Mouse (Mus musculus): ENCODE measurements at regions not wholly inside any gene's neighbourhood (a gene's known extent, or its start where the extent isn't known, plus 50 kb on each side); places are given as distances from the start of the nearest gene placed in this dataset.

DNA sequence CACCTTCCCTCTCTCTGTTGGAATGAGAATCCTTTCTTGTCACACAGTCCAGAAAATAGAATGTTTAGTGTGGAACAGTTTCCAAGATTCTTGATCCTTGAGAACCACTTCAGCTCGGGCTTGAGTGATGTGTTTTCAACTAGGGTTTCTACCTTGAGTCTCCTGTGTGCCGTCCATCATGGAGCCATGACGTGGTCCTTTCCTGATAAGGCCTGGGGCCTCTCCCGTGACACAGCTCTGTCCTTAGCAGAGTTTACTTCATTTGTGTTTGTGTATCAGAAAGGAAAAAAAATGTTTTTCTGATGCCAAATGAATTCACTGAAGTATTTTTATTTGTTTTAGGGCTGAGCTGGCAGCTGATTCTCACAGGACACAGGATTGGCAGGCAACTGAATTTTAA, 148.6 kb downstream of the Mettl11b start:
- Histone ChIP-seq H3K9ac (ENCODE audit: insufficient read depth, low read depth) (no peak overlapping the region), H3K27ac (ENCODE audit: insufficient read depth, low read depth) (no peak overlapping the region), H3K4me3 (replicated peaks in 1 of 3; ENCODE audit: low read depth in 2 of 3, low read length in 2 of 3, poor library complexity in 1 of 3) (no peak overlapping the region), H3K4me1 (ENCODE audit: control insufficient read depth in 1 of 2, insufficient read depth in 2 of 2) (no peaks in the 10 kb centered on the region), H3K9me3 (replicated peaks; ENCODE audit: low read length) (no peaks in the 10 kb centered on the region), H3K4me2 (ENCODE audit: insufficient read depth, low read depth, poor library complexity, severe bottlenecking) (no peak overlapping the region), H3K36me3 (replicated peaks in 1 of 2; ENCODE audit: control insufficient read depth in 1 of 2, insufficient read depth in 1 of 2, low read length in 1 of 2) (no peaks in the 10 kb centered on the region), H3K79me2 (replicated peaks; ENCODE audit: control insufficient read depth, extremely low read depth, insufficient read depth, poor library complexity, severe bottlenecking) (no peaks in the 10 kb centered on the region), H3K27me3 (replicated peaks) (no peaks in the 10 kb centered on the region)
- in situ Hi-C loops (cut with MboI; ENCODE audit: low pct_ligation_motif_present, low pct_unique_long_range_greater_than_20kb, low sequenced_read_pairs): no loop called here
- dilution Hi-C loops (cut with MboI; ENCODE audit: extremely low pct_ligation_motif_present, extremely low pct_unique_long_range_greater_than_20kb, low sequenced_read_pairs): no loop called here
- no peak for DNase-seq (ENCODE audit: extremely low read depth)
- TF ChIP-seq MEF2A (IDR thresholded peaks at IDR 0.05; ENCODE audit: borderline replicate concordance, low read depth, low read length): no peak
- no peak for TF ChIP-seq NRF1 (IDR thresholded peaks at IDR 0.05; ENCODE audit: low read depth, low read length)
- TF ChIP-seq IRF4 (IDR thresholded peaks at IDR 0.05; ENCODE audit: low read depth, low read length): no peak
- TF ChIP-seq JUND (conservative IDR thresholded peaks at IDR 0.05; ENCODE audit: low read depth, low read length): no peak
- TF ChIP-seq SIN3A (IDR thresholded peaks at IDR 0.05; ENCODE audit: low read length): no peak
- no peak for TF ChIP-seq BHLHE40 (IDR thresholded peaks at IDR 0.05; ENCODE audit: low read depth, low read length)
- no peak for TF ChIP-seq ELF1 (IDR thresholded peaks at IDR 0.05; ENCODE audit: low read depth, low read length)
- no peak for TF ChIP-seq UBTF (IDR thresholded peaks at IDR 0.05; ENCODE audit: low read depth, low read length)
- TF ChIP-seq MAFK (IDR thresholded peaks at IDR 0.05; ENCODE audit: insufficient replicate concordance, low read length): no peak
- no peak for TF ChIP-seq HCFC1 (IDR thresholded peaks at IDR 0.05; ENCODE audit: low read depth, low read length)
- no peak for TF ChIP-seq KAT2A (IDR thresholded peaks at IDR 0.05; ENCODE audit: insufficient replicate concordance, low read length)
- TF ChIP-seq SMC3 (IDR thresholded peaks at IDR 0.05; ENCODE audit: low read depth, low read length): no peak
- TF ChIP-seq GABPA (IDR thresholded peaks at IDR 0.05; ENCODE audit: insufficient replicate concordance, low read depth, low read length): no peak
- TF ChIP-seq ZMIZ1 (IDR thresholded peaks at IDR 0.05; ENCODE audit: low read depth, low read length): no peak

DNA sequence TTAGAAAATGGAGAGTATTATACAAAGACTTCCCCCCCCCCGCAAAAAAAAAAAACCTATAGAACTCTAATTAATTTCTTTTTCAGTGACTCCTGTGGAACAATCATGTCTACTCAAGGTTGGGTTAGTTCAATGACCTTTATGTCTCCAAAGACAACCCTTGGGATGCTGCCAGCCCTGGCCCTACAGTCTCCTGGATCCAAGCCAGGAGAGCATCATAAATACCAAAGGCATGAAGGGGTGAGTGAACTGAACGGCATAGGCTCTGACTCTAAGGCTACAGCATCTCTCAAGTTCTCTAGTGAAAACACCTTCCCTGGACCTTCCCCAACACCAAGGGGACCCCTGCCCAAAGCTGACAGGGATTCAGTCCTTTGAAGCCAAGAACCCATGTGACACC, 149.4 kb downstream of the Mettl11b start:
- dilution Hi-C loops (cut with MboI; ENCODE audit: extremely low pct_ligation_motif_present, extremely low pct_unique_long_range_greater_than_20kb, low sequenced_read_pairs): no loop called here

More for the DNA sequence above, 149.4 kb downstream of the Mettl11b start:
- Histone ChIP-seq H3K4me1 (ENCODE audit: control insufficient read depth in 1 of 2, insufficient read depth in 2 of 2) (no peaks in the 10 kb centered on the region), H3K79me2 (replicated peaks; ENCODE audit: control insufficient read depth, extremely low read depth, insufficient read depth, poor library complexity, severe bottlenecking) (no peaks in the 10 kb centered on the region), H3K36me3 (replicated peaks in 1 of 2; ENCODE audit: control insufficient read depth in 1 of 2, insufficient read depth in 1 of 2, low read length in 1 of 2) (no peaks in the 10 kb centered on the region), H3K9ac (ENCODE audit: insufficient read depth, low read depth) (no peak overlapping the region), H3K27me3 (replicated peaks) (no peaks in the 10 kb centered on the region), H3K27ac (ENCODE audit: insufficient read depth, low read depth) (no peak overlapping the region), H3K9me3 (replicated peaks; ENCODE audit: low read length) (no peaks in the 10 kb centered on the region), H3K4me2 (ENCODE audit: insufficient read depth, low read depth, poor library complexity, severe bottlenecking) (no peak overlapping the region), H3K4me3 (replicated peaks in 1 of 3; ENCODE audit: low read depth in 2 of 3, low read length in 2 of 3, poor library complexity in 1 of 3) (no peak overlapping the region)
- DNase-seq (ENCODE audit: extremely low read depth): no peak
- no peak for TF ChIP-seq GABPA (IDR thresholded peaks at IDR 0.05; ENCODE audit: insufficient replicate concordance, low read depth, low read length)
- TF ChIP-seq TCF12 (IDR thresholded peaks at IDR 0.05; ENCODE audit: low read depth, low read length): no peak
- TF ChIP-seq USF1 (IDR thresholded peaks at IDR 0.05; ENCODE audit: low read depth, low read length): no peak
- no peak for TF ChIP-seq IRF4 (IDR thresholded peaks at IDR 0.05; ENCODE audit: low read depth, low read length)
- no peak for TF ChIP-seq MAFK (IDR thresholded peaks at IDR 0.05; ENCODE audit: insufficient replicate concordance, low read length)
- TF ChIP-seq NELFE (IDR thresholded peaks at IDR 0.05; ENCODE audit: low read depth, low read length): no peak
- TF ChIP-seq USF2 (conservative IDR thresholded peaks at IDR 0.05; ENCODE audit: low read depth, low read length): no peak
- TF ChIP-seq CTCF (conservative IDR thresholded peaks at IDR 0.05 in 1 of 2, IDR thresholded peaks at IDR 0.05 in 1 of 2; ENCODE audit: low read depth in 2 of 2, low read length in 2 of 2): no peak
- no peak for TF ChIP-seq ZC3H11A (IDR thresholded peaks at IDR 0.05; ENCODE audit: low read depth, low read length)
- TF ChIP-seq PAX5 (IDR thresholded peaks at IDR 0.05; ENCODE audit: low read length): no peak
- no peak for TF ChIP-seq TBP (conservative IDR thresholded peaks at IDR 0.05; ENCODE audit: low read depth, low read length)
- no peak for TF ChIP-seq BHLHE40 (IDR thresholded peaks at IDR 0.05; ENCODE audit: low read depth, low read length)
- no peak for TF ChIP-seq RAD21 (IDR thresholded peaks at IDR 0.05; ENCODE audit: low read depth, low read length)
- in situ Hi-C loops (cut with MboI; ENCODE audit: low pct_ligation_motif_present, low pct_unique_long_range_greater_than_20kb, low sequenced_read_pairs): no loop called here
